Mouse (Mus musculus): ENCODE data around the gene Cfap20.

DNA sequence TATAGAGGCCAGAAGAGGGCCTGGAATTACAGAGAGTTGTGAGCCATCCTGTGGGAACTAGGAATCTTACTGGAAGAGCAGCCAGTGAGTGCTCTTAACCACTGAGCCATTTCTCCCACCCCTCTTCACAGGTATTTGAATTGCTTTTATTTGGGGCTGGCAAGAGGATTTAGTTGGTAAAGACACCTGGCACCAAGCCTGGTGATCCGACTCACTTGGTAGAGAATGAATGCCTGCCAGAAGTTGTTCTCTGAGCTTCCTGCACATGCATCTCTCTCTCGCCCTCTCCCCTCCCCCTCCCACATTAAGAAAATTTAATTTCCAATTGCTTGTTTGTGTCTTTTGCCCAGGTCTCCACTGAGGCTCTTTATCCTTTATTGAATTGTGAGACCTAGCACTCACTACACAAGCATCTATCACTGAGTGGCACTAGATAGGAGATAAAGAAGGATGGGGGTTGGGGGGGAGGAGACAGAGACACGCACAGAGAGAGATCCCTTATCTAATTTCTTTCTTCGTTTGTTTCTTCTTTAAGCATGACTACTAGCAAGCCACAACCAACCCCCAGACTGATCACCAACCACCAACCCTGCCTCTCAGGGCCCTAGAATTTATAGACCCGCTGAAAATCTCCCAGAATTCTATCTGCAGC, 2.8 kb upstream of the Cfap20 start:
- TF ChIP-seq POLR2A (IDR thresholded peaks at IDR 0.05; ENCODE audit: borderline replicate concordance, control insufficient read depth, low read depth, low read length) (no peak), CTCF (IDR thresholded peaks at IDR 0.05; ENCODE audit: control insufficient read depth, insufficient read depth, low read length) (no peak)
